Mouse (Mus musculus) liver, postnatal 0 days (tissue): ENCODE measurements around the gene Rasgrf1.

Source experiments
- CTCF ChIP-seq: sonication (generic); IDR thresholded peaks from 2 replicates; pipeline ENCODE4 v1.5.1; 2016; ENCODE audit warnings: antibody characterized with exemption, low read depth
- EP300 ChIP-seq: IDR thresholded peaks from 2 replicates; pipeline ENCODE4 v1.6.1; 2016; ENCODE audit warnings: antibody characterized with exemption, low read depth, mild to moderate bottlenecking

DNA sequence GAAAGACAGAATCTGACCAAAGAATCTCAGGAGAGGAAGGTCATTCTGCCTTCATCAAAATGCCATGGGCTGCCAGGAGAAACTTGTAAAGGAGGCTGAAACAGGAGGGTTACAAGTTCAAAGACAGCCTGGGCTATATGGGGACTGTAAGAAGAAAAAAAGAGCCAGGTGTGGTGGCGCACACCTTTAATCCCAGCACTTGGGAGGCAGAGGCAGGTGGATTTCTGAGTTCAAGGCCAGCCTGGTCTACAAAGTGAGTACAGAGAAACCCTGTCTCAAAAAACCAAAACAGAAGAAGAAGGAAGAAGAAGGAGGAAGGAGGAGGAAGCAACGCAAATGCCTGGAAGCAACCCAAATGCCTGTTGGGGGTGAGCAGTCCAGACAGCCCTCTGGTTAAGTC is 144.1 kb downstream of the Rasgrf1 start, which contains the start of gene Ctsh:
- TF ChIP-seq EP300 (no peak), CTCF (no peak)
